Mouse (Mus musculus): ENCODE data around the gene St3gal3. TPM values are rescaled to one million over a fixed set of nuclear protein-coding genes. Genes with fewer than 3 reads are reported as not detected.

St3gal3 gene
- total RNA-seq, 2 experiments from 2014 or later = 4.6 to 4.7 TPM

GRCm38 (mm10) chr4:117912131-117912561 is 222.6 kb downstream of the St3gal3 start:
- no peak for ATAC-seq (replicated peaks; ENCODE audit: poor library complexity)

DNA sequence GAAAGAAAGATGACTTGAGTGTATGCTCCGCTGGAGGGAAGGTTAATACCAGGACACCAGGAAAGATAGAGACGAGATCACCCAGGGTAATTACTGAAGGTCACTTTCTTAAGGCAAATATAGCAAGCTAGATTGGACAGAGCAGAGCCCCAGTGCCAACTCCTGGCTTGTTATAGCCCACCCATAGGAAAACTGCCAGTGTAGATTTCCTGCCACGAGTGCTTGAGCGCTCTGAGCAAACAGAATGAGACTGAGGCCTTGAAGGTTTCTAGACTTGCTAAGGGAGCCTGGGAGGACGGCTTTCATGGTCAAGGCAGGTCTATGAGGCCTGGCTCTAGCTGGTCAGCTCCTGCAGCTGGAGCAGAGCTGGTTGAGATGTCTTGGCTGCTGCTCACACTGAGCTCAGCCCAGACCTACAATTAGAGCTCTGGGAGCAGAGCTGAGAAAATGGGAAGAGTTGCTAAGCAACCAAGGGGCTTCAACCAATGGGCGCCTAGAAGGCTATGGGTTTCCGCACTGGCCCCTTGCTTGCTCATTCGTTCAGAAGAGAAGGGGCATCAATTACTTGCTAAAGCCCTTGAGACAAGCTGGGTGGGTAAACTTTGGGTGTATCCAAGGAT is 225.8 kb downstream of the St3gal3 start:
- ATAC-seq (replicated peaks; ENCODE audit: poor library complexity) = no peak

DNA sequence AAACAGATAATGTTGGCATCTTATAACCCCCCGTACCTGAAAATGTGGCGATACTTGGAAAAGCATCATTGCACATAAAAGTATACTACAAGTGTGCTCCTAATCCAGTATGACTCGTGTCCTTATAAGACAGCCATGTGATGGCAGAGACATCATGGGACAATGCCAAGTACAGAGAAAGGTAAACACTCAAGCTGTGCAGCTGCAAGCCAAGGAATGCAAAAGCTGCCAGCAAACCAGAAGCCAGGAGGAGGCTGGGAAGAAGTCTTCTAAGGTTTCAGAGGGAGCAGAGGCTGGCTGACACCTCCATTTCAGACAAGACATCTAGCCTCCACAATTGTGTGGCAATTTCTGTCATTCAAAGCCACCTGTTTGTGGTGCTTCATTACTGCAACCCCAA is 228.5 kb downstream of the St3gal3 start:
- no peak for ATAC-seq (replicated peaks; ENCODE audit: poor library complexity)

DNA sequence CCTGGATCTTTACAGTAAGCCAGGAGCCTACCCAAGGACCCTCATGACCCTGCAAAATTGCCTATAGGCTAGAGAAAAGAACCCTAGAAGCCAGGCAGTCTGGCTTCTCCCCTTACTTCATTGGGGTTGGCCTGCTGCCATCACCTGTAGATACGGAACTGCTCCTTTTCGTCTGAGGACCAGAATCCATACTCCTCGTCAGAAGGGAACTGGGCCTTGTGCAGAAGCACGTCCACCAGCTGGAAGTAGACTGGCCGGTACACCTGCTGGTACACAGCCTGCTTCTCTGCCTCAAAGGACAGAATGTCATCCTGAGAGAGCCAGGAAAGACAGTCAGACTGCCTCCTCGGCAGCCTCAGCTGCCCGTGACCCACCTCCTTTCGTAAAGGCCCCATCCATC is 230.0 kb downstream of the St3gal3 start:
- no peak for ATAC-seq (replicated peaks; ENCODE audit: poor library complexity)

DNA sequence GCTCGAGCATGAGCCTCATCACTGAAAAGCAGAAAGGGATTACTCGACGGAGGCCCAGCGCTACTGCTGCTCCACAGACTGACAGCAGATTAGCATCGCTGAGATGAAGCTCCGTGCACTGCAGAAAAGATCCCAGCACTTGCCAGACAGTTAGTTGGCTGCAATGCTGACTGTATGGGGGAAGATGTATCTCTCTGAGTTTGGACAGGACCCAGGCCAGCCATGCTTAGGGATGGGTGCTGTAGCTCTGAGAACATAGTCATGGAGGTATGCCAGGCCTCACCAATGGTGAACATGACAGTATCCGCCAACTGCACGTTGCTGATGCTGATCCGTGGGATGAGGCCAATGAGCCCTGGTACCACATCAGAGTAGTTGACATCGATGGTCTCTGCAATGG is 230.6 kb downstream of the St3gal3 start:
- ATAC-seq (replicated peaks; ENCODE audit: poor library complexity) = no peak

DNA sequence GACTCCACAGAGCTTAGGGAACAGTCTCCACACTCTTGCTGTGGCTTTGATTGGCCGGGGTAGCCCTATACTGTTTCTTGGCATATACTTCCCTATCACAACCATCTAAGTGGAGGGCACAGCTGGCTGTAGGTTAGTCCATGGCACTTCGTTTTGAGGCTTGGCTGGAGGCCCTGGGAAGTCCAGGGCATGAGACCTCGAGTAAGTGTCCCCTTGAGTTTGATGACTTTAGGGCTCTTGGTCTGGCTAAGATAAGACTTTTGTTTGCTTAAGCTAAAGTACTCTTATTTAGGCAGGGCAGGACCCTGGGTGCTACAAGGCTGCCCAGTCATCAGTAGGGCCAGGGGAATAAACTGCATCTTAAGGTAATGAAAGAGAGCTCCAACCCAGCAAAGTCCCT is 236.6 kb downstream of the St3gal3 start:
- ATAC-seq (replicated peaks; ENCODE audit: poor library complexity) = no peak

GRCm38 (mm10) chr4:117896031-117896430 is 238.7 kb downstream of the St3gal3 start:
- no peak for ATAC-seq (replicated peaks; ENCODE audit: poor library complexity)

GRCm38 (mm10) chr4:117895339-117895738 is 239.4 kb downstream of the St3gal3 start:
- ATAC-seq (replicated peaks; ENCODE audit: poor library complexity) = no peak

- no peak for ATAC-seq (replicated peaks; ENCODE audit: poor library complexity)
These were observed 240.1 kb downstream of the St3gal3 start for GRCm38 (mm10) chr4:117894601-117895000.

GRCm38 (mm10) chr4:117893376-117893775 is 241.3 kb downstream of the St3gal3 start:
- peak; percentile 57 for ATAC-seq (replicated peaks; ENCODE audit: poor library complexity)

- peak; percentile 89 for ATAC-seq (replicated peaks; ENCODE audit: poor library complexity)
These were observed 243.0 kb downstream of the St3gal3 start, which contains the start of gene Dph2 for GRCm38 (mm10) chr4:117891738-117892161. Dph2 (minus strand) TSS chr4:117892032.

DNA sequence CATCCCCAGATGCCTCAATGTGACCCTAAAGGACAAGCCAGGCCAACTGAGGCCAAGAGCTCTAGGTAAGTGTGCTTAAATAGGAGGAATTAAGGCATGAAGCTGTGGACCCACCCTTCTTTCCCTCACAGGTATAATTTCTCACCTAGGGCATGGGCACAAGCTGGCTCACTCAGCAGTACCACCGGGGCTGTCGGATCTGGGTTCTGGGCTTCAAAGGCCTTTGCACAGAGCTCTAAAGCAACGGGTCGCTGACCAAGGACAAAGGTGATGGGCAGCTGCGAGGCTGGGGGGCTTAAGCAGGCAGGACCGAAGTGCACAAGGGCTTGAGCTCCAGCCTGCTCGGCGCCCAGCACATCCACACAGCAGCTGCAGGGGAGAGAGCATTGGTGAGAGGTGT is 244.0 kb downstream of the St3gal3 start:
- no peak for ATAC-seq (replicated peaks; ENCODE audit: poor library complexity)

GRCm38 (mm10) chr4:117890031-117890430 is 244.7 kb downstream of the St3gal3 start:
- no peak for ATAC-seq (replicated peaks; ENCODE audit: poor library complexity)

- no peak for ATAC-seq (replicated peaks; ENCODE audit: poor library complexity)
These were observed 245.2 kb downstream of the St3gal3 start for GRCm38 (mm10) chr4:117889471-117889870.

DNA sequence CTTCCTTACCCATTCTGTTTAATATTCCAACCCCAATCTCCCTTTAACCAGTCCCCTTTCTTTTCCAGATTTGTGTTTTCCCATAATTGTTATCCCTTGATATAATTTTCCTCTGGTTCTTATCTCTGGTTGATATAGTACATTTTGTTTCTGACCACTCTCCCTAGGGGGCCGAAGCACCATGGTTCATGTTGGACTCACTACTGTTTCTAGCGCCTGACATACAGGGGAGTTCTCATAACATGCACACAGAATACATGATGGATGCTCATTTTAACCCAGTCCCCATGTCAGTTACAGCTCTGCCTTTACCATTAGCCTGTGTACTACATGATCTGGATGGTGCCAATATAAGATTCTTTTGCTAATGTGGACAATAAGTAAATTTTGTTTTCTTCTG is 246.8 kb downstream of the St3gal3 start:
- no peak for ATAC-seq (replicated peaks; ENCODE audit: poor library complexity)

- ATAC-seq (replicated peaks; ENCODE audit: poor library complexity) = peak; percentile 70
These were observed 247.6 kb downstream of the St3gal3 start, which contains the start of gene Atp6v0b for GRCm38 (mm10) chr4:117887133-117887532. Atp6v0b (minus strand) TSS chr4:117887333.

- peak; percentile 46 for ATAC-seq (replicated peaks; ENCODE audit: poor library complexity)
These were observed 248.1 kb downstream of the St3gal3 start for GRCm38 (mm10) chr4:117886644-117887043.

GRCm38 (mm10) chr4:117885994-117886393 is 248.7 kb downstream of the St3gal3 start:
- ATAC-seq (replicated peaks; ENCODE audit: poor library complexity) = peak; percentile 1; the same call in 1 of the 2 replicates

DNA sequence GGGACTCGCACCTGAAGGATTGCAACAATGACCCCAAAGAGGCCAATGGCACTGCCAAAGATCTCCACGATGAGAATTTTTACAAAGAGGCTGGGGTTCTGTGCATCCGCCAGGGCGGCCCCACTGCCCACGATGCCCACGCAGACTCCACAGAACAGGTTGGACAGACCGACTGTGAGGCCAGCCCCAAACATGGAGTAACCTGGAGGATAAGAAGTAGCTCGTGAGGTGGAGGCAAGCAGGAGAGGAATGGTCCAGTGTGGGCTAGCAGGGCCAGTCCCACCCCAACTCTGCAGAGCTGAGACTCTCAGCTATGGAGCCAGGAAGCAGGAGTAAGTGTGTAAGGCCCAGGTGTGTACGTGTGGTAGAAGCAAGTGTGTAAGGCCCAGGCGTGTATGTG is 249.6 kb downstream of the St3gal3 start:
- no peak for ATAC-seq (replicated peaks; ENCODE audit: poor library complexity)

GRCm38 (mm10) chr4:117884146-117884545 is 250.6 kb downstream of the St3gal3 start:
- ATAC-seq (replicated peaks; ENCODE audit: poor library complexity) = no peak

DNA sequence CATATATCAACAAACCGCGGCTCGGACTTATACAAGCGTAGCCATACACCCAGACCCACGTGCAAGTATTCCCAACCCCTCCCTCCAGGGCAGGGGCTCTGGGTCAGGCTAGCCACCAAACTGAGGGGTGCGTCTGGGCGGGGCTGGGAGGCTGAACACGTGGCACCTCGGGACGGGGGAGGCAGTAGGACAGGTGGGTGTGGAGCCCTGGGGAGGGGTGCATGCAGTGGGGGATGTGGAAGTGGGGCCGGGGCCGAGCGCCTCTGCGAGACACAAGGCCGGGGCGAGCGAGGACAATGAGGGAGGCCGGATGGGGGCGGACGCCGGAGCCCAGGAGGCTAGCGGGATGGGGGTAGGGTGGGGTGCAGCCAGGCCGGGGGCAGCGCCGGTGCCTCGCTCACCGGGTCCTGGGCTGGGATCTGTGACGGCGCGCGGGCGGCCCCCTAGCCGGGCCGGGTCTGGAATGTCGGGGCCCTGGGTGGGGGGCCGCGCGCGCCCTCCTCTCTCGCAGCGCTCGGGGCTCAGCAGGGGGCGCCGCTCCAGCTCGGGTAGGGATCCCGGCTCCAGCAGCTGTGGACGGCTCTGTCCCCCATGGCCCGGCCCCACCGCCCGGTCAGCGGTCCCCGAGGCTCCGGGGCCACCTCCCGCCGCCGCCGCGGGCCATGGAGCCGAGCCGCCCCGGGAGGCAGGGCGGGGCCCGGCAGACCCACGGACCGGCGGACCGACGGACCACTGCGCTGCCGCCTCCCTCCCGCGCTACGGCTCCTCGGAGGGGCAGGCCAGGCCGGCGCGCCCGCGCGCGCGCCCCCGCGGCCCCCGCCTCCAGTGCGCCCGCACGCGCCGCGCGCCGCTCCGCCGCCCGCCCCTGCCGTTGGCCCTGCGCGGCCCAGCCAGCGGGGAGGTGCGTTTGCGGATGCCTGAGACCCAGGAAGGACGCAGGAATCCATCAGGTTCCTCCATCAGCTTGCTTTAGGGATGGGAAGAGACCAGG is 251.7 kb downstream of the St3gal3 start, which contains the start of gene B4galt2:
Gene B4galt2 (minus strand): TSS at position 787 of the 991 bp plus-strand sequence.
- no peak for ATAC-seq (replicated peaks; ENCODE audit: poor library complexity)

All from megakaryocyte progenitor cell, adult 5-6 weeks (primary cell).